21 mouse cellular contexts compared by ENCODE assay signal in the genomic region with DNA sequence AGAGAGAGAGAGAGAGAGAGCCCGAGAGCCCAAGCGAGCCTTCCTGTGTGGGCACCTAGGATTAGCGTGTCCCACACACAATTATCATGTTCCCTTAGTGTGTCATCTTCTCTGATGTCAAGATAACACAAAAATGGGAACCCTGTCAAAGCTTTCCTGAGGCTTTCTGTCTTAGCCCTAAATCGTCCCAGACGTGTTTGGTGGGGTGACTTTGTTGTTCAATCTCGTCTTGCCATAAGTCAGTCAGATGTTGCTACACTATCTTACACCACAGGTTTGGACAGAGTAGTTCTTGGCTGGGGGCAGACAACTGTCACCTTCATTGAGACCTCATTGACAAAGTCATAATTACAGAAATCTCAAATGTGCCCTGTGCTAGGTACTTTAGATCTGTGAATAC. TPM values are rescaled to one million over a fixed set of nuclear protein-coding genes. Genes with fewer than 3 reads are reported as not detected.
"Had no signal": no experiment of that assay in that cellular context is flagged by ENCODE, and none has a peak within 500 bp of the region (broad histone marks: within the 10 kb centered on the region; RNA-seq: fewer than 3 reads in every experiment).

No protein-coding gene starts in this region.

- ATAC-seq: liver, postnatal 0 days; midbrain, embryonic 15.5 days had no signal

- H3K9ac ChIP-seq: limb, embryonic 12.5 days; liver, embryonic 13.5 days; liver, postnatal 0 days had no signal

- H3K36me3 ChIP-seq: limb, embryonic 12.5 days; liver, embryonic 13.5 days; lung, embryonic 15.5 days; midbrain, embryonic 15.5 days had no signal

- DNase-seq: kidney, adult 9 months; kidney, postnatal 36 days; layer of hippocampus, adult 9-11 months; layer of hippocampus, postnatal 36 days; liver, embryonic 13.5 days; liver, postnatal 0 days; right cerebral cortex, adult 18-20 months; right cerebral cortex, postnatal 25 days; thymus, postnatal 36 days had no signal

- H3K27ac ChIP-seq: kidney, postnatal 0 days; limb, embryonic 12.5 days; liver, embryonic 13.5 days; lung, embryonic 15.5 days; macrophage; midbrain, embryonic 15.5 days had no signal

- H3K9me3 ChIP-seq: limb, embryonic 12.5 days; liver, embryonic 13.5 days; lung, embryonic 15.5 days; megakaryocyte, embryonic 14.5 days; midbrain, embryonic 15.5 days had no signal

RNA-seq across cellular contexts. Expression of a gene that starts 0.9 kb away (rescaled TPM):
- total RNA-seq: layer of hippocampus, adult 18-20 months; layer of hippocampus, postnatal 36 days; left cerebral cortex, postnatal 36 days had no signal
- polyA plus RNA-seq: liver, embryonic 13.5 days; lung, embryonic 15.5 days; macrophage; midbrain, embryonic 11.5 days; neural tube, embryonic 14.5 days; small intestine, adult 2 months had no signal

RNA-seq across cellular contexts. Expression of a gene that starts 15.5 kb away (rescaled TPM):
- total RNA-seq: layer of hippocampus, adult 18-20 months; layer of hippocampus, postnatal 36 days; left cerebral cortex, postnatal 36 days had no signal
- polyA plus RNA-seq: kidney, postnatal 0 days; liver, postnatal 0 days; macrophage; neural tube, embryonic 14.5 days; small intestine, adult 2 months; thymus, postnatal 0 days had no signal
